Mouse (Mus musculus) forebrain, embryonic 14.5 days (tissue): ENCODE data around the gene Morn3. TPM values are rescaled to one million over a fixed set of nuclear protein-coding genes. Genes with fewer than 3 reads are reported as not detected.

Source experiments
- ATAC-seq: fragments of 200-750 bp; cut with Nextera tagmentation; 2 replicates; pipeline ENCODE4 v1.8.0; 2017; ENCODE audit warnings: mild to moderate bottlenecking, moderate library complexity
- DNase-seq: peaks from one replicate; pipeline ENCODE4 v3.0.0-alpha.2; 2015; ENCODE audit warnings: low spot score
- H3K27ac ChIP-seq: fragments of 300-500 bp; sonication (generic); 2 replicates; pipeline ENCODE4 v1.5.1; 2014; ENCODE audit warnings: low read depth, mild to moderate bottlenecking, control low read depth, low read length, moderate library complexity
- H3K27me3 ChIP-seq: fragments of 300-500 bp; sonication (generic); replicated peaks from 2 replicates; pipeline ENCODE4 v1.6.1; 2014; ENCODE audit warnings: low read length, control low read depth, mixed read lengths; ENCODE audit not compliant: control insufficient read depth, insufficient read depth
- H3K36me3 ChIP-seq: fragments of 300-500 bp; sonication (generic); 2 replicates; pipeline ENCODE4 v1.6.1; 2014; ENCODE audit warnings: low read length, control low read depth; ENCODE audit not compliant: control insufficient read depth, insufficient read depth
- H3K4me1 ChIP-seq: fragments of 300-500 bp; sonication (generic); 2 replicates; pipeline ENCODE4 v1.6.1; 2014; ENCODE audit warnings: antibody characterized with exemption, low read length, control low read depth; ENCODE audit not compliant: control insufficient read depth, insufficient read depth
- H3K4me2 ChIP-seq: fragments of 300-500 bp; sonication (generic); 2 replicates; pipeline ENCODE4 v1.6.1; 2014; ENCODE audit warnings: mild to moderate bottlenecking, control low read depth, low read length
- H3K4me3 ChIP-seq: fragments of 300-500 bp; sonication (generic); 2 replicates; pipeline ENCODE4 v1.5.1; 2014; ENCODE audit warnings: low read depth, low read length, control low read depth
- H3K9ac ChIP-seq: fragments of 300-500 bp; sonication (generic); 2 replicates; pipeline ENCODE4 v1.6.1; 2014; ENCODE audit warnings: mild to moderate bottlenecking, low read length, control low read depth, moderate library complexity
- H3K9me3 ChIP-seq: fragments of 300-500 bp; sonication (generic); replicated peaks from 2 replicates; pipeline ENCODE4 v1.6.1; 2016; ENCODE audit warnings: low read length, control low read depth, mixed read lengths; ENCODE audit not compliant: control insufficient read depth
- WGBS: fragments of 180-500 bp; shearing (Covaris S2); extraction: QIAGEN DNeasy Blood & Tissue Kit; methylation state at CpG from one replicate; pipeline ENCODE4 v1.1.7; 2014; 5-methylcytosine and 5-hydroxymethylcytosine counted together
- polyA plus RNA-seq: library from polyadenylated mRNA; unstranded; fragments of >200 nt; fragmentation: Nextera tagmentation; extraction: Ambion mirVana; gene quantifications from 2 replicates; pipeline ENCODE4 v1.2.1, GENCODE M21; 2014

Gene Morn3
- polyA plus RNA-seq, 1 experiment from 2014 or later: 0.83 TPM

- H3K4me3 ChIP-seq: no peak overlapping the region
- no peaks in the 10 kb centered on the region for H3K27me3 ChIP-seq
- no peak overlapping the region for H3K27ac ChIP-seq
- no peak for DNase-seq
- WGBS: 91% methylated on average over 9 of the region's 9 CpGs
- H3K9ac ChIP-seq: no peak overlapping the region
- H3K36me3 ChIP-seq: no peaks in the 10 kb centered on the region
- no peaks in the 10 kb centered on the region for H3K9me3 ChIP-seq
- H3K4me2 ChIP-seq: no peak overlapping the region
- no peaks in the 10 kb centered on the region for H3K4me1 ChIP-seq
- no peak for ATAC-seq
Measured at GRCm38 (mm10) chr5:123050918-123051317, 4.1 kb upstream of the Morn3 start.

GRCm38 (mm10) chr5:123049271-123049670, 2.5 kb upstream of the Morn3 start:
- ATAC-seq: 0 out of 2 replicates have a peak, but pooled peaks have one; percentile 44

GRCm38 (mm10) chr5:123045561-123046295, 1.1 kb downstream of the Morn3 start:
- no peaks in the 10 kb centered on the region for H3K4me1 ChIP-seq
- ATAC-seq (0 out of 2 replicates have a peak, but pooled peaks have one; percentile 18), DNase-seq (peak; percentile 81)
- H3K27ac ChIP-seq: no peak overlapping the region
- no peaks in the 10 kb centered on the region for H3K27me3 ChIP-seq
- H3K36me3 ChIP-seq: no peaks in the 10 kb centered on the region
- H3K4me2 ChIP-seq: no peak overlapping the region
- H3K9ac ChIP-seq: no peak overlapping the region
- no peak overlapping the region for H3K4me3 ChIP-seq
- H3K9me3 ChIP-seq: no peaks in the 10 kb centered on the region
- 35% methylated on average over 9 of the region's 9 CpGs for WGBS

More at GRCm38 (mm10) chr5:123049271-123049670, 2.5 kb upstream of the Morn3 start:
- peak; percentile 74 for DNase-seq
- peak overlapping the region; percentile 36 for H3K4me2 ChIP-seq
- H3K9ac ChIP-seq: peak overlapping the region; percentile 55
- H3K27ac ChIP-seq: no peak overlapping the region
- no peaks in the 10 kb centered on the region for H3K27me3 ChIP-seq
- WGBS: 2% methylated on average over 12 of the region's 12 CpGs
- H3K4me3 ChIP-seq: peak overlapping the region; percentile 11; the same call in 1 of the 2 replicates
- H3K36me3 ChIP-seq: no peaks in the 10 kb centered on the region
- no peaks in the 10 kb centered on the region for H3K9me3 ChIP-seq
- H3K4me1 ChIP-seq: no peaks in the 10 kb centered on the region

GRCm38 (mm10) chr5:123043856-123044255, 3.0 kb downstream of the Morn3 start:
- Histone ChIP-seq H3K9ac (no peak overlapping the region), H3K4me3 (no peak overlapping the region), H3K9me3 (no peaks in the 10 kb centered on the region), H3K27ac (no peak overlapping the region), H3K27me3 (no peaks in the 10 kb centered on the region), H3K36me3 (no peaks in the 10 kb centered on the region), H3K4me1 (peaks cover 4% of the 10 kb centered on the region; the same call in 1 of the 2 replicates), H3K4me2 (no peak overlapping the region)
- ATAC-seq: no peak
- peak; percentile 24 for DNase-seq
- WGBS: 15% methylated on average over 7 of the region's 7 CpGs

- DNase-seq: no peak
- Histone ChIP-seq H3K9ac (no peak overlapping the region), H3K4me2 (no peak overlapping the region)
Measured at GRCm38 (mm10) chr5:123040796-123041195, 6.0 kb downstream of the Morn3 start.

GRCm38 (mm10) chr5:123039120-123039752, 7.6 kb downstream of the Morn3 start:
- H3K27ac ChIP-seq: no peak overlapping the region
- DNase-seq: peak; percentile 32
- no peaks in the 10 kb centered on the region for H3K9me3 ChIP-seq
- ATAC-seq: 0 out of 2 replicates have a peak, but pooled peaks have one; percentile 10
- H3K4me3 ChIP-seq: peak overlapping the region; percentile 10; the same call in 1 of the 2 replicates
- H3K4me2 ChIP-seq: peak overlapping the region; percentile 49
- peak overlapping the region; percentile 37; the same call in 1 of the 2 replicates for H3K9ac ChIP-seq
- H3K36me3 ChIP-seq: no peaks in the 10 kb centered on the region
- peaks cover 4% of the 10 kb centered on the region; the same call in 1 of the 2 replicates for H3K4me1 ChIP-seq
- 5% methylated on average over 25 of the region's 25 CpGs for WGBS
- H3K27me3 ChIP-seq: no peaks in the 10 kb centered on the region

More at GRCm38 (mm10) chr5:123040796-123041195, 6.0 kb downstream of the Morn3 start:
- Histone ChIP-seq H3K9me3 (no peaks in the 10 kb centered on the region), H3K4me3 (no peak overlapping the region), H3K27me3 (no peaks in the 10 kb centered on the region), H3K4me1 (peaks cover 4% of the 10 kb centered on the region; the same call in 1 of the 2 replicates), H3K27ac (no peak overlapping the region), H3K36me3 (no peaks in the 10 kb centered on the region)
- ATAC-seq: no peak
- 66% methylated on average over 7 of the region's 7 CpGs for WGBS

GRCm38 (mm10) chr5:123038115-123038514, 8.7 kb downstream of the Morn3 start:
- no peak overlapping the region for H3K27ac ChIP-seq
- H3K36me3 ChIP-seq: no peaks in the 10 kb centered on the region
- H3K9ac ChIP-seq: no peak overlapping the region
- DNase-seq (no peak), ATAC-seq (no peak)
- peaks cover 4% of the 10 kb centered on the region; the same call in 1 of the 2 replicates for H3K4me1 ChIP-seq
- no peaks in the 10 kb centered on the region for H3K27me3 ChIP-seq
- WGBS: 80% methylated on average over 5 of the region's 5 CpGs
- no peak overlapping the region for H3K4me2 ChIP-seq
- no peak overlapping the region for H3K4me3 ChIP-seq
- H3K9me3 ChIP-seq: no peaks in the 10 kb centered on the region

GRCm38 (mm10) chr5:123035564-123035963, 11.3 kb downstream of the Morn3 start:
- ATAC-seq (0 out of 2 replicates have a peak, but pooled peaks have one; percentile 40), DNase-seq (peak; percentile 58)
- Histone ChIP-seq H3K4me3 (no peak overlapping the region), H3K4me1 (peaks cover 4% of the 10 kb centered on the region; the same call in 1 of the 2 replicates), H3K36me3 (no peaks in the 10 kb centered on the region), H3K27ac (no peak overlapping the region), H3K9me3 (no peaks in the 10 kb centered on the region), H3K9ac (no peak overlapping the region), H3K27me3 (no peaks in the 10 kb centered on the region), H3K4me2 (no peak overlapping the region)
- WGBS: 40% methylated on average over 6 of the region's 6 CpGs
